In genomic region chr1:135485179-135485578, GRCm38 (mm10) we compare ENCODE assay signal across 16 mouse cellular contexts.
"Had no signal": no experiment of that assay in that cellular context is flagged by ENCODE, and none has a peak within 500 bp of the region (broad histone marks: within the 10 kb centered on the region; RNA-seq: fewer than 3 reads in every experiment).

No protein-coding gene starts in this region.

- H3K4me1 ChIP-seq: liver, embryonic 15.5 days; neural tube, embryonic 13.5 days had no signal

- H3K9ac ChIP-seq: kidney, embryonic 15.5 days; liver, embryonic 15.5 days; neural tube, embryonic 13.5 days had no signal

- H3K27ac ChIP-seq: kidney, embryonic 15.5 days; left cerebral cortex, adult 2 months; limb, embryonic 10.5 days; liver, embryonic 15.5 days; neural tube, embryonic 13.5 days had no signal

- H3K27me3 ChIP-seq: kidney, embryonic 15.5 days; liver, embryonic 15.5 days; neural tube, embryonic 13.5 days had no signal

- DNase-seq: kidney, postnatal 14 days; lung, adult 2 months; lung, postnatal 36 days; midbrain, embryonic 14.5 days; retina, postnatal 1 day; right cerebral cortex, postnatal 4 days; spleen, adult 18-20 months; thymus, adult 18-20 months; thymus, postnatal 14 days had no signal

- ATAC-seq: lung, postnatal 0 days had no signal

- H3K36me3 ChIP-seq: liver, embryonic 15.5 days had no signal

- H3K4me3 ChIP-seq: kidney, embryonic 15.5 days; left cerebral cortex, adult 2 months; limb, embryonic 10.5 days; liver, embryonic 15.5 days; neural tube, embryonic 13.5 days had no signal

- H3K4me2 ChIP-seq: kidney, embryonic 15.5 days; liver, embryonic 11.5 days; liver, embryonic 15.5 days; neural tube, embryonic 13.5 days had no signal

- H3K9me3 ChIP-seq: kidney, embryonic 15.5 days; limb, embryonic 10.5 days; liver, embryonic 15.5 days had no signal
